Mouse (Mus musculus) thymus, postnatal 0 days (tissue): Measurements from ENCODE around the gene Gna11. TPM values are rescaled to one million over a fixed set of nuclear protein-coding genes. Genes with fewer than 3 reads are reported as not detected.

Source experiments
- DNase-seq: peaks from one replicate; pipeline ENCODE4 v3.0.0-alpha.2; 2015; ENCODE audit warnings: low spot score
- polyA plus RNA-seq: library from polyadenylated mRNA; unstranded; fragments of >200 nt; fragmentation: Nextera tagmentation; extraction: Ambion mirVana; gene quantifications from 2 replicates; pipeline ENCODE4 v1.2.1, GENCODE M21; 2015

Gna11 gene
- 28.5 and 30.0 TPM in 2 replicates for polyA plus RNA-seq

- peak; percentile 100 for DNase-seq
Observed at GRCm38 (mm10) chr10:81545161-81545747, at the start of gene Gna11. Gene Gna11, minus strand, starts transcription at chr10:81545190.

- DNase-seq, result no peak
Observed at GRCm38 (mm10) chr10:81593935-81594334, 48.9 kb upstream of the Gna11 start.

- DNase-seq, result no peak
Observed at GRCm38 (mm10) chr10:81593223-81593622, 48.2 kb upstream of the Gna11 start.

GRCm38 (mm10) chr10:81592631-81593030, 47.6 kb upstream of the Gna11 start:
- DNase-seq, result no peak

GRCm38 (mm10) chr10:81591846-81592245, 46.9 kb upstream of the Gna11 start:
- no peak for DNase-seq

- DNase-seq, result no peak
Observed at GRCm38 (mm10) chr10:81588739-81589138, 43.7 kb upstream of the Gna11 start.

- no peak for DNase-seq
Observed at GRCm38 (mm10) chr10:81583347-81583746, 38.4 kb upstream of the Gna11 start.

- DNase-seq, result no peak
Observed at GRCm38 (mm10) chr10:81580441-81581070, 35.6 kb upstream of the Gna11 start.

- no peak for DNase-seq
Observed at GRCm38 (mm10) chr10:81579967-81580366, 35.0 kb upstream of the Gna11 start.

- no peak for DNase-seq
Observed at GRCm38 (mm10) chr10:81575695-81576094, 30.7 kb upstream of the Gna11 start.

GRCm38 (mm10) chr10:81575208-81575631, 30.2 kb upstream of the Gna11 start:
- no peak for DNase-seq

- peak; percentile 14 for DNase-seq
Observed at GRCm38 (mm10) chr10:81574081-81575056, 29.4 kb upstream of the Gna11 start, which contains the start of gene Tle2. Gene Tle2, plus strand, starts transcription at chr10:81574561.

- peak; percentile 1 for DNase-seq
Observed at GRCm38 (mm10) chr10:81572975-81573374, 28.0 kb upstream of the Gna11 start.

- DNase-seq, result peak; percentile 6
Observed at GRCm38 (mm10) chr10:81572133-81572671, 27.2 kb upstream of the Gna11 start.

GRCm38 (mm10) chr10:81571501-81571876, 26.5 kb upstream of the Gna11 start:
- peak; percentile 97 for DNase-seq

- peak; percentile 87 for DNase-seq
Observed at GRCm38 (mm10) chr10:81570831-81571500, 26.0 kb upstream of the Gna11 start.

GRCm38 (mm10) chr10:81570238-81570800, 25.3 kb upstream of the Gna11 start:
- peak; percentile 13 for DNase-seq

GRCm38 (mm10) chr10:81569507-81570237, 24.7 kb upstream of the Gna11 start:
- peak; percentile 4 for DNase-seq

- DNase-seq, result peak; percentile 4
Observed at GRCm38 (mm10) chr10:81568381-81569191, 23.6 kb upstream of the Gna11 start.
